Mouse (Mus musculus) embryonic fibroblast, embryonic 13.5 days (primary cell): Measurements from ENCODE around the gene Nav2.

Source experiments
- CTCF ChIP-seq: IDR thresholded peaks from 2 replicates; pipeline ENCODE4 v1.5.1; 2011; ENCODE audit warnings: mild to moderate bottlenecking, control low read depth, low read length, moderate library complexity, borderline replicate concordance; ENCODE audit not compliant: insufficient read depth
- POLR2A ChIP-seq: IDR thresholded peaks from 2 replicates; pipeline ENCODE4 v1.6.1; 2011; ENCODE audit warnings: low read depth, mild to moderate bottlenecking, control low read depth, low read length, moderate library complexity

- TF ChIP-seq CTCF (no peak), POLR2A (no peak)
Measured at GRCm38 (mm10) chr7:49457890-49458289, 549.4 kb downstream of the Nav2 start.
